Mouse (Mus musculus) midbrain, embryonic 12.5 days (tissue): ENCODE results near the gene Als2cl. TPM values are rescaled to one million over a fixed set of nuclear protein-coding genes. Genes with fewer than 3 reads are reported as not detected.
A peak's percentile ranks its signal among the peaks of the same experiment; 100 is the strongest.

ENCODE experiments used
- ATAC-seq: fragments of 200-750 bp; cut with Nextera tagmentation; 2 replicates; pipeline ENCODE4 v1.8.0; 2017; ENCODE audit warnings: low read depth, moderate TSS enrichment, moderate library complexity; ENCODE audit not compliant: low FRiP score
- H3K27ac ChIP-seq: fragments of 300-500 bp; sonication (generic); replicated peaks from 2 replicates; pipeline ENCODE4 v1.5.1; 2016; ENCODE audit warnings: mild to moderate bottlenecking
- H3K27me3 ChIP-seq: fragments of 300-500 bp; sonication (generic); 2 replicates; pipeline ENCODE4 v1.6.1; 2016; ENCODE audit warnings: mild to moderate bottlenecking
- H3K36me3 ChIP-seq: fragments of 300-500 bp; sonication (generic); 2 replicates; pipeline ENCODE4 v1.6.1; 2016
- H3K4me1 ChIP-seq: fragments of 300-500 bp; sonication (generic); 2 replicates; pipeline ENCODE4 v1.6.1; 2016
- H3K4me2 ChIP-seq: fragments of 300-500 bp; sonication (generic); replicated peaks from 2 replicates; pipeline ENCODE4 v1.6.1; 2016; ENCODE audit warnings: mild to moderate bottlenecking, moderate library complexity
- H3K4me3 ChIP-seq: fragments of 300-500 bp; sonication (generic); 2 replicates; pipeline ENCODE4 v1.5.1; 2016; ENCODE audit warnings: mild to moderate bottlenecking
- H3K9ac ChIP-seq: fragments of 300-500 bp; sonication (generic); replicated peaks from 2 replicates; pipeline ENCODE4 v1.6.1; 2016; ENCODE audit warnings: mild to moderate bottlenecking, moderate library complexity
- H3K9me3 ChIP-seq: fragments of 300-500 bp; sonication (generic); 2 replicates; pipeline ENCODE4 v1.6.1; 2016; ENCODE audit warnings: mild to moderate bottlenecking
- WGBS: fragments of 180-500 bp; shearing (Covaris S2); methylation state at CpG from one replicate; pipeline ENCODE4 v1.1.7; 2016; 5-methylcytosine and 5-hydroxymethylcytosine counted together
- polyA plus RNA-seq: library from polyadenylated mRNA; unstranded; fragments of >200 nt; fragmentation: Nextera tagmentation; extraction: Ambion mirVana; gene quantifications from 2 replicates; pipeline ENCODE4 v1.2.1, GENCODE M21; 2016

Gene Als2cl
- 0.88 and 1.3 TPM in 2 replicates for polyA plus RNA-seq

- H3K36me3 ChIP-seq: no peaks in the 10 kb centered on the region
- peaks cover 24% of the 10 kb centered on the region for H3K4me1 ChIP-seq
- peak within 1 kb of the TSS; percentile 43 for H3K4me3 ChIP-seq
- 13% methylated on average over 12 of the region's 12 CpGs for WGBS
- no peak within 1 kb of the TSS for H3K27ac ChIP-seq
- peak within 1 kb of the TSS; percentile 65 for H3K4me2 ChIP-seq
- H3K27me3 ChIP-seq: peaks cover 55% of the 10 kb centered on the region
- ATAC-seq: no peak
- H3K9me3 ChIP-seq: no peaks in the 10 kb centered on the region
- H3K9ac ChIP-seq: peak within 1 kb of the TSS; percentile 11; the same call in 1 of the 2 replicates
Observed at GRCm38 (mm10) chr9:110879191-110879920, at the start of gene Als2cl. Als2cl (plus strand) TSS chr9:110879870.

GRCm38 (mm10) chr9:110833021-110833420 lies 46.6 kb upstream of the Als2cl start:
- WGBS: 80% methylated on average over 5 of the region's 5 CpGs
- Histone ChIP-seq H3K27ac (no peak overlapping the region), H3K36me3 (no peaks in the 10 kb centered on the region), H3K27me3 (no peaks in the 10 kb centered on the region), H3K4me3 (no peak overlapping the region), H3K4me2 (no peak overlapping the region), H3K9ac (no peak overlapping the region), H3K9me3 (no peaks in the 10 kb centered on the region), H3K4me1 (no peaks in the 10 kb centered on the region)
- ATAC-seq: no peak

GRCm38 (mm10) chr9:110834411-110834810 lies 45.3 kb upstream of the Als2cl start, which contains the start of gene Prss45:
Prss45 (plus strand) TSS chr9:110834588.
- Histone ChIP-seq H3K27me3 (no peaks in the 10 kb centered on the region), H3K36me3 (no peaks in the 10 kb centered on the region), H3K9ac (no peak within 1 kb of the TSS), H3K4me1 (no peaks in the 10 kb centered on the region), H3K4me2 (peak within 1 kb of the TSS; percentile 22), H3K4me3 (no peak within 1 kb of the TSS), H3K9me3 (no peaks in the 10 kb centered on the region), H3K27ac (no peak within 1 kb of the TSS)
- 77% methylated on average over 19 of the region's 19 CpGs for WGBS
- ATAC-seq: no peak

- Histone ChIP-seq H3K9ac (no peak overlapping the region), H3K4me1 (no peaks in the 10 kb centered on the region), H3K4me2 (peak overlapping the region; percentile 22), H3K4me3 (no peak overlapping the region), H3K36me3 (no peaks in the 10 kb centered on the region), H3K27me3 (no peaks in the 10 kb centered on the region), H3K27ac (no peak overlapping the region), H3K9me3 (no peaks in the 10 kb centered on the region)
- ATAC-seq: no peak
- WGBS: 40% methylated on average over 10 of the region's 10 CpGs
Observed at GRCm38 (mm10) chr9:110834961-110835360, 44.7 kb upstream of the Als2cl start.

GRCm38 (mm10) chr9:110836112-110836511 lies 43.6 kb upstream of the Als2cl start:
- Histone ChIP-seq H3K4me2 (no peak overlapping the region), H3K27ac (no peak overlapping the region), H3K36me3 (no peaks in the 10 kb centered on the region), H3K27me3 (no peaks in the 10 kb centered on the region), H3K9ac (no peak overlapping the region), H3K4me1 (no peaks in the 10 kb centered on the region), H3K9me3 (no peaks in the 10 kb centered on the region), H3K4me3 (no peak overlapping the region)
- ATAC-seq: no peak
- WGBS: 49% methylated on average over 2 of the region's 2 CpGs

- Histone ChIP-seq H3K36me3 (no peaks in the 10 kb centered on the region), H3K9me3 (no peaks in the 10 kb centered on the region), H3K9ac (no peak overlapping the region), H3K4me1 (no peaks in the 10 kb centered on the region), H3K27ac (no peak overlapping the region), H3K27me3 (no peaks in the 10 kb centered on the region), H3K4me2 (no peak overlapping the region), H3K4me3 (no peak overlapping the region)
- WGBS: 78% methylated on average over 6 of the region's 6 CpGs
- ATAC-seq: no peak
Observed at GRCm38 (mm10) chr9:110840905-110841304, 38.8 kb upstream of the Als2cl start.

GRCm38 (mm10) chr9:110841438-110841837 lies 38.2 kb upstream of the Als2cl start:
- Histone ChIP-seq H3K27ac (no peak overlapping the region), H3K4me2 (no peak overlapping the region), H3K4me3 (no peak overlapping the region), H3K36me3 (no peaks in the 10 kb centered on the region), H3K9ac (no peak overlapping the region), H3K9me3 (no peaks in the 10 kb centered on the region), H3K27me3 (no peaks in the 10 kb centered on the region), H3K4me1 (no peaks in the 10 kb centered on the region)
- WGBS: 88% methylated on average over 2 of the region's 2 CpGs
- ATAC-seq: no peak

GRCm38 (mm10) chr9:110844206-110844605 lies 35.5 kb upstream of the Als2cl start, which contains the start of gene Prss46:
Prss46 (plus strand) TSS chr9:110844506.
- no peak within 1 kb of the TSS for H3K4me2 ChIP-seq
- H3K9me3 ChIP-seq: no peaks in the 10 kb centered on the region
- H3K36me3 ChIP-seq: no peaks in the 10 kb centered on the region
- H3K27ac ChIP-seq: no peak within 1 kb of the TSS
- no peak for ATAC-seq
- H3K4me3 ChIP-seq: no peak within 1 kb of the TSS
- 93% methylated on average over 10 of the region's 10 CpGs for WGBS
- no peaks in the 10 kb centered on the region for H3K27me3 ChIP-seq
- no peak within 1 kb of the TSS for H3K9ac ChIP-seq
- H3K4me1 ChIP-seq: no peaks in the 10 kb centered on the region

GRCm38 (mm10) chr9:110849162-110849561 lies 30.5 kb upstream of the Als2cl start:
- Histone ChIP-seq H3K9me3 (no peaks in the 10 kb centered on the region), H3K9ac (no peak overlapping the region), H3K36me3 (no peaks in the 10 kb centered on the region), H3K4me1 (no peaks in the 10 kb centered on the region), H3K4me3 (no peak overlapping the region), H3K27ac (no peak overlapping the region), H3K4me2 (no peak overlapping the region), H3K27me3 (no peaks in the 10 kb centered on the region)
- WGBS: 80% methylated on average over 7 of the region's 7 CpGs
- ATAC-seq: no peak

- no peak overlapping the region for H3K4me3 ChIP-seq
- peaks cover 27% of the 10 kb centered on the region for H3K27me3 ChIP-seq
- 0 out of 2 replicates have a peak, but pooled peaks cover 4% of the 10 kb centered on the region for H3K4me1 ChIP-seq
- 79% methylated on average over 7 of the region's 7 CpGs for WGBS
- no peak overlapping the region for H3K9ac ChIP-seq
- H3K4me2 ChIP-seq: no peak overlapping the region
- H3K36me3 ChIP-seq: no peaks in the 10 kb centered on the region
- ATAC-seq: no peak
- no peak overlapping the region for H3K27ac ChIP-seq
- no peaks in the 10 kb centered on the region for H3K9me3 ChIP-seq
Observed at GRCm38 (mm10) chr9:110855903-110856302, 23.8 kb upstream of the Als2cl start.

- Histone ChIP-seq H3K27me3 (peaks cover 27% of the 10 kb centered on the region), H3K9me3 (no peaks in the 10 kb centered on the region), H3K9ac (no peak overlapping the region), H3K4me2 (no peak overlapping the region), H3K36me3 (no peaks in the 10 kb centered on the region), H3K27ac (no peak overlapping the region), H3K4me1 (0 out of 2 replicates have a peak, but pooled peaks cover 4% of the 10 kb centered on the region), H3K4me3 (no peak overlapping the region)
- no peak for ATAC-seq
- WGBS: 73% methylated on average over 4 of the region's 4 CpGs
Observed at GRCm38 (mm10) chr9:110856920-110857319, 22.8 kb upstream of the Als2cl start.

- Histone ChIP-seq H3K4me1 (0 out of 2 replicates have a peak, but pooled peaks cover 4% of the 10 kb centered on the region), H3K9ac (no peak within 1 kb of the TSS), H3K27ac (no peak within 1 kb of the TSS), H3K4me3 (peak within 1 kb of the TSS; percentile 37), H3K36me3 (no peaks in the 10 kb centered on the region), H3K27me3 (peaks cover 27% of the 10 kb centered on the region), H3K4me2 (peak within 1 kb of the TSS; percentile 55), H3K9me3 (no peaks in the 10 kb centered on the region)
- no peak for ATAC-seq
- WGBS: 8% methylated on average over 44 of the region's 50 CpGs
Observed at GRCm38 (mm10) chr9:110857781-110858472, 21.7 kb upstream of the Als2cl start, which contains the start of gene Prss50. Prss50 (plus strand) TSS chr9:110857967.
